Mouse (Mus musculus) heart, adult 2 months (tissue): ENCODE results near the gene Cilp.

Source experiments
- CTCF ChIP-seq: fragments of 200-600 bp; IDR thresholded peaks from 2 replicates; pipeline ENCODE4 v1.8.1; 2022; ENCODE audit warnings: antibody characterized with exemption, mild to moderate bottlenecking, moderate library complexity
- EP300 ChIP-seq: fragments of 200-500 bp; IDR thresholded peaks from 2 replicates; pipeline ENCODE4 v1.6.1; 2011; ENCODE audit warnings: low read depth, low read length, control low read depth; ENCODE audit not compliant: insufficient read depth
- POLR2A ChIP-seq: fragments of 200-500 bp; IDR thresholded peaks from 2 replicates; pipeline ENCODE4 v1.6.1; 2011; ENCODE audit warnings: mild to moderate bottlenecking, low read depth, low read length, control low read depth; ENCODE audit not compliant: insufficient read depth

DNA sequence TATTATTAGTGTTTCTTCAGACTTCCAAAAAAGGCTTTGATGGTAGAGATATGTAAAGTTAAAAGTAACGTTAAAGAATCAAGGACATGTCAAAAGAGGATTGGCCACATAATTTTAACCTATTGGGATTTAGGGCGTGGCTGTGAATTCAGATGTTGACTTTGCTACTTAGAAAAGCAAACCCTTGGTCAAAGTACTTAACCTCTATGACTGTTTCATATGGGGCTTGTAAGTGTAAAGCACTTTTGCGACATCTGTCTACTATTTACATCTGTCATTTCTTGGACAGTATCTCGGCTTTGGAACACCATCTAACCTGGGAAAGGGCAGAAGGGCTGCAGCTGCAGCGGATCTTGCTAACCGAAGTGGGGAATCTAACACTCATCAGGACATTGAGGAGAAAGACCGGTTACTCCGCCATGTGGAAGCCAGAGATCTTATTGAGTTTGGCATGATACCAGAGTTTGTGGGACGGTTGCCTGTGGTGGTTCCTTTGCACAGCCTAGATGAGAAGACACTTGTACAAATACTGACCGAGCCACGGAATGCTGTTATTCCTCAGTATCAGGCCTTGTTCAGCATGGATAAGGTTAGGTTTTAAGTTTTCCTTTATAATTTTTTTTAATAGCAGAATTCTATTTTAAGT is 57.4 kb downstream of the Cilp start:
- TF ChIP-seq POLR2A (no peak), CTCF (no peak), EP300 (no peak)
